Mouse (Mus musculus): ENCODE results near the gene Rspry1.

The Rspry1 gene

DNA sequence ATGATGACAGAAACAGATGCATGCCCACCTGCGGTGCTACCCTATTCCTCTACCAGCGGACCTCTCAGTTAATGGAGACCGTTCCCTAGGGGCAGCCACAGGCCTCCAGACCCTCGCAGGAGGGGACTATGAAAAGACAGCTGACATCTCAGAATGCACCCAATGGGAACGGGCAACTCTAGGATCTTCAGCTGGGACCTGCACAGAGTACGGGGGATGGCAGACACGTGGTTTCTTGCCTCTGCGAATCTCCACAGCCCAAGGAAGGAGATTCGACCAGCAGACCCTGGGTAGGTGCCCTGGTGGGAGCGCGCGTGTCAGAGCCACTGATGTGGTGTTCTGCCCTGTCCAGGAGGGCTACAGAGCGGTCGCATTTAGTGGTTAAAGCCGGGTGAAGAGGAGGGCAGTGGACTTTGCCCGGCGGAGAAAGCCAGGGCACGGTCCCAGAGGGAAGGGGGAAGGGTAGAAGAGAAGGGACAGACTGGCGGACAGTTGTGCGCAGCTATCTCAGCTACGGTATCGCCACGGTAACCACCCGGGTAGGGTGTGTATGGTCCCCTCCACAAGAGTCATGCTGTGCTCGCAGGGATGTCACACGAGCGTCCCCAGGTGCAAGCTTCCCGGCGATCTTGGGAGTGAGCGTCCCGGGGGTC, 93.7 kb downstream of the Rspry1 start:
- DNase-seq, result no peak

- peak; percentile 47 for DNase-seq
Measured at GRCm38 (mm10) chr8:94695994-94696384, 94.3 kb downstream of the Rspry1 start, which contains the start of gene Pllp. TSS of gene Pllp (minus strand) at chr8:94696278.

DNA sequence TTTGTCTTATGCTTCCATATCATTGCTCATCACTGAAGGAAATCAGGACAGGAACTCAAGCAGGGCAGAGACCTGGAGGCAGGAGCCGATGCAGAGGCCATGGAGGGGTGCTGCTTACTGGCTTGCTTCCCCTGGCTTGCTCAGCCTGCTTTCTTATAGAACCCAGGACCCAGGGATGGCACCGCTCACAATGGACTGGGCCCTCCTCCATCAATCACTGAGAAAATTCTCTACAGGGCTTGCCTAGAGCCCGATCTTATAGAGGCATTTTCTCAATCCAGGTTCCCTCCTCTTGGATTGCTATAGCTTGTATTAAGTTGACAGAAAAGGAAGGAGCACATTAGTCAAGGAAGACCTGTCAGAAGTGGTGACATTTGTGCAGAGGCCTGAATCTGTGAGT, 94.8 kb downstream of the Rspry1 start:
- no peak for DNase-seq

GRCm38 (mm10) chr8:94697956-94698355, 96.2 kb downstream of the Rspry1 start:
- no peak for DNase-seq

DNA sequence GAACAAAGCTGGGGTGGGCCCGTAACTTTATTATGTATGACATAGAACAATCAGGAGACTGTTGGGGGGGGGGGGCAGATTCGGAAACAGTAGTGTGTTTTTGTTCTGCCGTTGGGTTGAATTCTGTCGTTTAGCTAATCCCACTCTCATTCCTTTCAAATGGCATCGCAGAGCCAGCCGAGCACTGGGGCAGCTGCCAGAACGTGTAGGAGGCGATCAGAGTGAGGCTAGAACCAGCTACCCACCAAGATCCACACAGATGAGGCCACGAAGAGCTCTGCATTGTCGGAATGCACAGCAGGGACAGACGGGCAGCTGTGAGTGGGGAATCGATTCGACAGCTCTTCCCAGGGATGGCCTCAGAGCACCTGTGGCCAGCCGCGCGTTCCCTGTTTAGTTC, 97.6 kb downstream of the Rspry1 start:
- no peak for DNase-seq

DNA sequence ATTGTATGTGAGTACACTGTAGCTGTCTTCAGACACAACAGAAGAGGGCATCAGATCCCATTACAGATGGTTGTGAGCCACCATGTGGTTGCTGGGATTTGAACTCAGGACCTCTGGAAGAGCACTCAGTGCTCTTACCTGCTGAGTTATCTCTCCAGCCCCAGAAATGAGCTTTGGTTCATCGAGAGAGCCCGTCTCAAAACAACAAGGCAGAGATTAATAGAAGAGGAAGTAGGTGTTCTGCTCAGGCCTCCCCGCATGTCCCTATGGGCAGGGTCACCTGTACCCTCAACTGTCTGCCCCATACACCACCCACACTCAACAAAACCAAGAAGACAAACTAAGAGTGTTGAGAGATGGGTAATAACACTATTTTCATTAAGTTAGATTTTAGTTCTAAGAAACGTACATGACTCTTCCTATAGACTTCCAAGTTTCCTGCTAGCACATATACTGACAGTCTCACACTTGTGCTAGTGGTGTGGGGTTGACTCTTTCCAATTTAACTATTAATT, 98.7 kb downstream of the Rspry1 start:
- no peak for DNase-seq

GRCm38 (mm10) chr8:94702156-94702555, 100.4 kb downstream of the Rspry1 start:
- DNase-seq, result no peak

DNA sequence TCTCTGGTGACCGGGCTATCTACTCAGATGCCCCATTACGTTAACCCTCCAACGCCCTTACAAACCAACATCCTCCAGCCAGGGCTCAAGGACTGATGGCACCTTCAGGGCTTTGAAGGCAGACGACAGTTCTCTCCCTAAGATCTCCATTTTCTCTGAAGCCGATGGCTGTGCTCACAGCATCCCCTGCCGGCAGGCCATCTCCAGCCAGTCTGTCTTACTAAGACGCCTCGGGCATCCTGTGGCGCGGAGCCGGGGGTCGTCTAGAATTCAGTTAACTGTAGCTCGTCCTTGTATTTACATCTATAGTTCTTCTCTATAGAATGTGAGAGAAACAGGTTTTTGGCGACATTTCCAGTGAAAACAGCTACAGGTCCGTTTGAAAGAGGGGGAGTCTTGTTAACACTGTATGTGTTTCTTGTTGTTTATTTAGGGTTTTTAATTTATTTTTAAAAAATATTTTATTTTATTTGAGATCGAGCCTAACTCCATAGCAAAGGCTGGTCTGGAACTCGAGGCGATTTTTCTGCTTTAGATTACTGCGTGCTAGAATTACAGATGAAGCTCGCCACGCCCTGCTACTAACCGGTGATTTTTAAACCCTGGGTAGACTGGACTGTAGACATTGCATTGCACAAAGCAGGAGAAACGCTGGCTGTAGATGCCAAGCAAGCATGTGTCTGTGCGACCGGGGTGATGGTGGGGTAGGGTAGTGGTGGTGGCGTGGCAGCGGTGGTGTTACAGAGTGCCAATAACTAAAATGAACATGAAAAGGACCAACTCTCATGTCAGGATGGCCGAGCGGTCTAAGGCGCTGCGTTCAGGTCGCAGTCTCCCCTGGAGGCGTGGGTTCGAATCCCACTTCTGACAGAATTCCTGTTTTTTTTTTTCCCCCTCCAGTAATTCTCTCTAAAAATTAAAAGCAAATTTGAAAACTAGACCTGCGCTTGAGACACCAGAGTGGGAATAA, 101.4 kb downstream of the Rspry1 start:
- DNase-seq, result peak; percentile 91

- peak; percentile 95 for DNase-seq
Measured at GRCm38 (mm10) chr8:94703972-94704668, 102.4 kb downstream of the Rspry1 start.

GRCm38 (mm10) chr8:94704669-94704984, 102.9 kb downstream of the Rspry1 start:
- DNase-seq, result no peak

GRCm38 (mm10) chr8:94705581-94706245, 104.0 kb downstream of the Rspry1 start:
- no peak for DNase-seq

GRCm38 (mm10) chr8:94706732-94707395, 105.1 kb downstream of the Rspry1 start:
- no peak for DNase-seq

All from lung, postnatal 10 days (tissue).